Mouse (Mus musculus) c-Kit-positive CD71-positive TER-119-negative erythroid progenitor cells, embryonic 14.5 days (primary cell): ENCODE data around the gene Olfr239.
"Not testable (repeated sequence)": the region's sequence is repeated elsewhere in the genome, so short reads cannot be mapped to it uniquely, and the experiment has no call there.

Source experiments
- DNase-seq: peaks from one replicate; pipeline ENCODE4 v3.0.0-alpha.2; 2013; ENCODE audit warnings: low read depth

Olfr239 gene

DNA sequence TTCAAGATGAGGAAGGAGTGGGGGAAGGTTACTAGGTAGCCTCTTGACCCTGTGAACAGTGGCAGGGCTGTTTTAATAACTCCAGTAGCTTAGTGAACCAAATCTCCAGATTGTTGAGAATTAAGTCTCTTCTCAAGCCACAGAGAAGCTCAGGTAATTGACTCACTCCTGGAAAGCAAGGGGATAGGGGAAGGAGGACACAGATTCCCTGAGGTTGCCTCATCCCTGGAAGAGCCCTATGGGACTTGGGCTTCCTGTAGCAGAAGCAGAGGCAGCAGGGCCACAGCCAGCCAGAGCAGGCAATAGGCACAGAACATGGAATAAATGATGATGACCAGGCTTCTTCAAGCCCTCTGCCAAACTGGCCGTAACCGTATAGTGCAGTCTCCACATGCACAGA lies at the start of gene Olfr239:
TSS of gene Olfr239 (plus strand) at position 301 of the 400 bp plus-strand sequence.
- not testable (repeated sequence) for DNase-seq

DNA sequence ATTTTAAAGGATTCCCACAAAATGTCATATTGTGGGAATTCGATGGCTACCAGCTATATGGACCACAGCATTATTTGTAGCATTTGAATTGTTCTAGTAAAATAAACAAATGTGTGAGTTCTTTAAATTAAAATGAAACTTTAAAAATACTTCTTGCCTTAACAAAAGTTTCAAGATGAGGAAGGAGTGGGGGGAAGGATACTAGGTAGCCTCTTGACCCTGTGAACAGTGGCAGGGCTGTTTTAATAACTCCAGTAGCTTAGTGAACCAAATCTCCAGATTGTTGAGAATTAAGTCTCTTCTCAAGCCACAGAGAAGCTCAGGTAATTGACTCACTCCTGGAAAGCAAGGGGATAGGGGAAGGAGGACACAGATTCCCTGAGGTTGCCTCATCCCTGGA lies 23.0 kb upstream of the Olfr239 start, which contains the start of gene Olfr55:
TSS of gene Olfr55 (plus strand) at position 301 of the 400 bp plus-strand sequence.
- DNase-seq, result not testable (repeated sequence)

DNA sequence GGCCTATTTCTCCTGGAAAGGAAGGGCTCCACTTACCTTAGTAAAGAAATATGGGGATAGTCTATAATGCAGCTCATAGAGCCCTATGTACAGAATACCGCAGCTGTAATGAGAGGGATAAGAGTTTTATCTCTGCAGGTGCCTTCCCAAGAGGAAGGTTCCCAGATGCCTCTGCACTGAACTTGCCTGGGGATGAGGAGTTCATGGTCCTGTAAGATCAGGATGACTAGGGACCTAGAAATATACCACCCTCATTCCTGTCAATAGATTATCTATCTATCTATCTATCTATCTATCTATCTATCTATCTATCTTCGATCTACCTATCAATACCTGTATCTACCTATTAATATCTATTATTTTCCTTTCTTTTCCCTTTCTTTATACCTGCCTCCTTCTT lies 30.5 kb downstream of the Olfr239 start, which contains the start of gene Olfr1564:
TSS of gene Olfr1564 (minus strand) at position 101 of the 400 bp plus-strand sequence.
- DNase-seq, result no peak

DNA sequence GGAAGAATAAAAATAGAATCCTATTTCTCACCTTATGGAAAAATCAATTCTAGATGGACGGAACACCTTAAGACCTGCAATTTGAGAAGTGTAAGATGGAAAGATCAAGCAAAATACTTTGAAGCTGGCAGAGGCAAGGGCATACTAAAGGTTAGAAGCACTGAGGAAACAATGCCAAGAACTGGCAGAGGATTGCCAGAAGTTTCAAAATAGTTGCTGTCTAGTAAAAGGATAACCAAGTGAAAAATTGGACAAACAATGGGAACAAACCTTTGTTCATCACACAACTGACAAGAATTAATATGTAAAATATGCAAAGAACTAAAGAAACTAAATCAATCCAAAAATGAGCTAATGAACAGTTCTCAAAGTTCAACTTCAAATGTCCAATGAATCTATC lies 45.5 kb downstream of the Olfr239 start:
- not testable (repeated sequence) for DNase-seq
